Mouse (Mus musculus): ENCODE results near the gene Suco.

Suco gene

GRCm38 (mm10) chr1:161791854-161792686, 84.4 kb downstream of the Suco start:
- DNase-seq (ENCODE audit: low read depth, low spot score): no peak

- no peak for DNase-seq (ENCODE audit: low read depth, low spot score)
Measured at GRCm38 (mm10) chr1:161788339-161788738, 88.1 kb downstream of the Suco start, which contains the start of gene Fasl. Gene Fasl, minus strand, starts transcription at chr1:161788495.

GRCm38 (mm10) chr1:161782725-161783124, 93.8 kb downstream of the Suco start:
- no peak for DNase-seq (ENCODE audit: low read depth, low spot score)

GRCm38 (mm10) chr1:161781594-161781993, 94.9 kb downstream of the Suco start:
- no peak for DNase-seq (ENCODE audit: low read depth, low spot score)

GRCm38 (mm10) chr1:161779057-161779456, 97.4 kb downstream of the Suco start:
- no peak for DNase-seq (ENCODE audit: low read depth, low spot score)

- DNase-seq (ENCODE audit: low read depth, low spot score): no peak
Measured at GRCm38 (mm10) chr1:161775151-161775550, 101.3 kb downstream of the Suco start.

GRCm38 (mm10) chr1:161771293-161771692, 105.2 kb downstream of the Suco start:
- no peak for DNase-seq (ENCODE audit: low read depth, low spot score)

- peak; percentile 53 for DNase-seq (ENCODE audit: low read depth, low spot score)
Measured at GRCm38 (mm10) chr1:161769329-161769728, 107.2 kb downstream of the Suco start.

GRCm38 (mm10) chr1:161767101-161767524, 109.4 kb downstream of the Suco start:
- DNase-seq (ENCODE audit: low read depth, low spot score): no peak

GRCm38 (mm10) chr1:161766656-161767055, 109.8 kb downstream of the Suco start:
- DNase-seq (ENCODE audit: low read depth, low spot score): peak; percentile 29

Data from ES-CJ7 (cell line).